ENCODE assay signal across 7 mouse cellular contexts in the genomic region with DNA sequence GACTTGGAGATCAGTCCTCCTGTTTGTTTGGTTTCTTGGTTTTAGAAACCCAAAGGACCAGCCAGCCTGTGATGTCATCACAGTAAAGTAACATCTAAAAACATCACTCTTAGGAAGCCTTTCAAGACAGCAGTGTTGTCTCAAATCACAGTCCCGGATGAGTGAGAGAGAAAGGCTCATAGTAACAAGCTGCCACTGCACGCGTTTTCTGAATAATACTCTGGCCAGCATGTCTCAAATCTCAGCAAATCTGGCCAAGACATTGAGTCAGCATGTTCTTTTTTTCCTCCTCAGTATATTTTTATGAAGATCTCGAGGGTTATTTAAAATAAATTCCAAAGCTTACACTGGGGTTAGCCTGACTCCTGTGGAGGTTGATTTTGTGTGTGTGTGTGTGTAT.
A peak's percentile ranks its signal among the peaks of the same experiment; 100 is the strongest.
DNase-seq lines count a peak whose midpoint lies in the region; TF ChIP-seq lines count a peak whose summit lies in the region.

No protein-coding gene starts in this region.

- peaks cover 9 to 31% of the 10 kb centered on the region in 2 experiments for H3K4me1 ChIP-seq in ES-E14 (ENCODE audit: control insufficient read depth in 2 of 2, insufficient read depth in 2 of 2, low read length in 2 of 2, poor library complexity in 1 of 2)
- no peaks in the 10 kb centered on the region; the same call in 1 of the 2 replicates for H3K4me1 ChIP-seq in cortical plate, adult 2 months (ENCODE audit: control insufficient read depth, insufficient read depth, low read length)

- TF ChIP-seq POLR2A in cortical plate, adult 2 months (IDR thresholded peaks at IDR 0.05; ENCODE audit: extremely low read depth, insufficient read depth, low read length) = no peak

- no peak for DNase-seq in ES-E14 (ENCODE audit: low read depth, low spot score)
- peak; percentile 52 for DNase-seq in induced T-regulatory cell, adult 2 months (ENCODE audit: low read depth)
- DNase-seq in lung, postnatal 36 days = peak; percentile 82
- DNase-seq in urinary bladder, postnatal 4 days (ENCODE audit: low spot score in 2 of 2) = no peak
- DNase-seq in thymus, postnatal 4 days = no peak
- no peak for DNase-seq in right cerebral cortex, postnatal 4 days

- H3K9me3 ChIP-seq in ES-E14 (ENCODE audit: control insufficient read depth, insufficient read depth, low read depth, low read length) = no peaks in the 10 kb centered on the region

- in situ Hi-C loops in ES-E14 (cut with MboI; ENCODE audit: low sequenced_read_pairs in 2 of 2, unreplicated experiment in 2 of 2) = no loop called here

- peak overlapping the region; percentile 77 to 86 for H3K4me3 ChIP-seq in ES-E14 (ENCODE audit: insufficient read depth in 1 of 2, low read depth in 1 of 2, low read length in 2 of 2, poor library complexity in 1 of 2, severe bottlenecking in 1 of 2)
- peak overlapping the region; percentile 2 for H3K4me3 ChIP-seq in cortical plate, adult 2 months (ENCODE audit: insufficient read depth, low read length)

- no peak for TF ChIP-seq CTCF in cortical plate, adult 2 months (IDR thresholded peaks at IDR 0.05; ENCODE audit: extremely low read depth, insufficient read depth, low read length)

- H3K9ac ChIP-seq in ES-E14 (ENCODE audit: insufficient read depth, low read depth, low read length, poor library complexity, severe bottlenecking) = peak overlapping the region; percentile 84; the same call in 1 of the 2 replicates

- peaks cover 31% of the 10 kb centered on the region for H3K36me3 ChIP-seq in ES-E14 (ENCODE audit: control insufficient read depth, insufficient read depth, low read length, poor library complexity, severe bottlenecking)

- H3K27ac ChIP-seq in ES-E14 (ENCODE audit: insufficient read depth, low read depth, low read length, poor library complexity, severe bottlenecking) = peak overlapping the region; percentile 98; the same call in 1 of the 2 replicates
- H3K27ac ChIP-seq in cortical plate, adult 2 months (ENCODE audit: insufficient read depth, low read length) = no peak overlapping the region

TF ChIP-seq in ES-E14, 5 proteins besides CTCF, POLR2A, EP300 and RAD21:
- TF ChIP-seq CHD2 (IDR thresholded peaks at IDR 0.05; ENCODE audit: low read depth, low read length) (no peak), ZNF384 (IDR thresholded peaks at IDR 0.05; ENCODE audit: low read depth, low read length) (no peak), MAFK (IDR thresholded peaks at IDR 0.05; ENCODE audit: insufficient read depth, low read depth, low read length) (no peak), HCFC1 (IDR thresholded peaks at IDR 0.05; ENCODE audit: borderline replicate concordance, insufficient read depth, low read length) (no peak), ZC3H11A (IDR thresholded peaks at IDR 0.05; ENCODE audit: borderline replicate concordance, low read depth, low read length) (no peak)

Comparison
In these comparisons a context has a peak if more than half of its experiments do, and no peak if none do; other contexts are left out.
1. DNase-seq: peak in induced T-regulatory cell, adult 2 months (single experiment) and lung, postnatal 36 days (single experiment); none in ES-E14 (single experiment), urinary bladder, postnatal 4 days (0 of 2), thymus, postnatal 4 days (single experiment) and right cerebral cortex, postnatal 4 days (single experiment).